Mouse (Mus musculus): Measurements from ENCODE around the gene Mknk2. TPM values are rescaled to one million over a fixed set of nuclear protein-coding genes. Genes with fewer than 3 reads are reported as not detected.

Gene Mknk2
- polyA plus RNA-seq, 1 experiment from 2014 or later: 56.2 TPM

- peak; percentile 18 for ATAC-seq (ENCODE audit: low FRiP score)
- H3K4me1 ChIP-seq: peaks cover 78% of the 10 kb centered on the region
- H3K4me2 ChIP-seq: peak overlapping the region; percentile 76
- WGBS: 0% methylated on average over 43 of the region's 54 CpGs
- H3K9me3 ChIP-seq (replicated peaks): no peaks in the 10 kb centered on the region
- H3K27ac ChIP-seq (replicated peaks): peak overlapping the region; percentile 89
- H3K27me3 ChIP-seq (replicated peaks): no peaks in the 10 kb centered on the region
- H3K9ac ChIP-seq (replicated peaks): peak overlapping the region; percentile 79
- peaks cover 15% of the 10 kb centered on the region for H3K36me3 ChIP-seq
- H3K4me3 ChIP-seq (replicated peaks): peak overlapping the region; percentile 69
Observed at GRCm38 (mm10) chr10:80675405-80676197, 2.3 kb downstream of the Mknk2 start.

- peak overlapping the region; percentile 69 for H3K4me3 ChIP-seq (replicated peaks)
- H3K4me1 ChIP-seq: peaks cover 85% of the 10 kb centered on the region
- 19% methylated on average over 6 of the region's 6 CpGs for WGBS
- H3K9ac ChIP-seq (replicated peaks): peak overlapping the region; percentile 79
- no peaks in the 10 kb centered on the region for H3K27me3 ChIP-seq (replicated peaks)
- peak overlapping the region; percentile 89 for H3K27ac ChIP-seq (replicated peaks)
- H3K4me2 ChIP-seq: peak overlapping the region; percentile 76
- no peak for ATAC-seq (ENCODE audit: low FRiP score)
- H3K9me3 ChIP-seq (replicated peaks): no peaks in the 10 kb centered on the region
- peaks cover 21% of the 10 kb centered on the region for H3K36me3 ChIP-seq
Observed at GRCm38 (mm10) chr10:80674851-80675404, 3.0 kb downstream of the Mknk2 start.

- Histone ChIP-seq H3K27me3 (replicated peaks) (no peaks in the 10 kb centered on the region), H3K4me3 (replicated peaks) (peak overlapping the region; percentile 69), H3K4me1 (peaks cover 81% of the 10 kb centered on the region), H3K27ac (replicated peaks) (no peak overlapping the region), H3K36me3 (peaks cover 28% of the 10 kb centered on the region), H3K9ac (replicated peaks) (peak overlapping the region; percentile 79), H3K9me3 (replicated peaks) (no peaks in the 10 kb centered on the region), H3K4me2 (peak overlapping the region; percentile 76)
- ATAC-seq (ENCODE audit: low FRiP score): no peak
- WGBS: 68% methylated on average over 5 of the region's 5 CpGs
Observed at GRCm38 (mm10) chr10:80674161-80674711, 3.7 kb downstream of the Mknk2 start.

- Histone ChIP-seq H3K9me3 (replicated peaks) (no peaks in the 10 kb centered on the region), H3K4me3 (replicated peaks) (peak overlapping the region; percentile 69), H3K27me3 (replicated peaks) (no peaks in the 10 kb centered on the region), H3K4me2 (peak overlapping the region; percentile 76), H3K27ac (replicated peaks) (no peak overlapping the region), H3K9ac (replicated peaks) (peak overlapping the region; percentile 79; the same call in 1 of the 2 replicates), H3K4me1 (peaks cover 75% of the 10 kb centered on the region), H3K36me3 (peaks cover 34% of the 10 kb centered on the region)
- WGBS: 94% methylated on average over 3 of the region's 3 CpGs
- ATAC-seq (ENCODE audit: low FRiP score): no peak
Observed at GRCm38 (mm10) chr10:80673690-80674089, 4.2 kb downstream of the Mknk2 start.

GRCm38 (mm10) chr10:80671936-80672690, 5.8 kb downstream of the Mknk2 start:
- no peaks in the 10 kb centered on the region for H3K27me3 ChIP-seq (replicated peaks)
- no peak overlapping the region for H3K4me2 ChIP-seq
- no peak for ATAC-seq (ENCODE audit: low FRiP score)
- H3K27ac ChIP-seq (replicated peaks): no peak overlapping the region
- no peak overlapping the region for H3K9ac ChIP-seq (replicated peaks)
- peaks cover 59% of the 10 kb centered on the region for H3K4me1 ChIP-seq
- 80% methylated on average over 11 of the region's 11 CpGs for WGBS
- H3K36me3 ChIP-seq: peaks cover 49% of the 10 kb centered on the region
- no peak overlapping the region for H3K4me3 ChIP-seq (replicated peaks)
- H3K9me3 ChIP-seq (replicated peaks): no peaks in the 10 kb centered on the region

- peaks cover 58% of the 10 kb centered on the region for H3K36me3 ChIP-seq
- 94% methylated on average over 4 of the region's 4 CpGs for WGBS
- H3K4me1 ChIP-seq: peaks cover 54% of the 10 kb centered on the region
Observed at GRCm38 (mm10) chr10:80671251-80671650, 6.7 kb downstream of the Mknk2 start.

GRCm38 (mm10) chr10:80670531-80670930, 7.4 kb downstream of the Mknk2 start:
- peaks cover 64% of the 10 kb centered on the region for H3K36me3 ChIP-seq
- no peak overlapping the region for H3K4me2 ChIP-seq
- no peak overlapping the region for H3K27ac ChIP-seq (replicated peaks)
- 90% methylated on average over 2 of the region's 2 CpGs for WGBS
- no peaks in the 10 kb centered on the region for H3K27me3 ChIP-seq (replicated peaks)
- no peak overlapping the region for H3K4me3 ChIP-seq (replicated peaks)
- no peak overlapping the region for H3K9ac ChIP-seq (replicated peaks)
- H3K4me1 ChIP-seq: peaks cover 57% of the 10 kb centered on the region
- no peaks in the 10 kb centered on the region for H3K9me3 ChIP-seq (replicated peaks)
- ATAC-seq (ENCODE audit: low FRiP score): no peak

More at GRCm38 (mm10) chr10:80671251-80671650, 6.7 kb downstream of the Mknk2 start:
- Histone ChIP-seq H3K9me3 (replicated peaks) (no peaks in the 10 kb centered on the region), H3K9ac (replicated peaks) (no peak overlapping the region), H3K4me3 (replicated peaks) (no peak overlapping the region), H3K27ac (replicated peaks) (no peak overlapping the region), H3K27me3 (replicated peaks) (no peaks in the 10 kb centered on the region), H3K4me2 (no peak overlapping the region)
- ATAC-seq (ENCODE audit: low FRiP score): no peak

GRCm38 (mm10) chr10:80669737-80670485, 8.0 kb downstream of the Mknk2 start:
- ATAC-seq (ENCODE audit: low FRiP score): no peak; the same call in 1 of the 2 replicates
- no peak overlapping the region for H3K27ac ChIP-seq (replicated peaks)
- H3K27me3 ChIP-seq (replicated peaks): no peaks in the 10 kb centered on the region
- no peaks in the 10 kb centered on the region for H3K9me3 ChIP-seq (replicated peaks)
- H3K9ac ChIP-seq (replicated peaks): no peak overlapping the region
- 94% methylated on average over 7 of the region's 7 CpGs for WGBS
- H3K36me3 ChIP-seq: peaks cover 68% of the 10 kb centered on the region
- no peak overlapping the region for H3K4me3 ChIP-seq (replicated peaks)
- no peak overlapping the region for H3K4me2 ChIP-seq
- H3K4me1 ChIP-seq: peaks cover 59% of the 10 kb centered on the region

- Histone ChIP-seq H3K27me3 (replicated peaks) (no peaks in the 10 kb centered on the region), H3K4me3 (replicated peaks) (no peak overlapping the region), H3K4me2 (no peak overlapping the region), H3K4me1 (peaks cover 55% of the 10 kb centered on the region), H3K9ac (replicated peaks) (no peak overlapping the region), H3K27ac (replicated peaks) (no peak overlapping the region), H3K36me3 (peaks cover 68% of the 10 kb centered on the region), H3K9me3 (replicated peaks) (no peaks in the 10 kb centered on the region)
- WGBS: 95% methylated on average over 12 of the region's 12 CpGs
- ATAC-seq (ENCODE audit: low FRiP score): no peak
Observed at GRCm38 (mm10) chr10:80669018-80669417, 8.9 kb downstream of the Mknk2 start.

GRCm38 (mm10) chr10:80668614-80669013, 9.3 kb downstream of the Mknk2 start:
- Histone ChIP-seq H3K4me2 (no peak overlapping the region), H3K27me3 (replicated peaks) (no peaks in the 10 kb centered on the region), H3K9ac (replicated peaks) (no peak overlapping the region), H3K9me3 (replicated peaks) (no peaks in the 10 kb centered on the region), H3K4me1 (peaks cover 51% of the 10 kb centered on the region), H3K4me3 (replicated peaks) (no peak overlapping the region), H3K36me3 (peaks cover 68% of the 10 kb centered on the region), H3K27ac (replicated peaks) (no peak overlapping the region)
- WGBS: 82% methylated on average over 11 of the region's 11 CpGs
- ATAC-seq (ENCODE audit: low FRiP score): no peak

GRCm38 (mm10) chr10:80666837-80667412, 11.0 kb downstream of the Mknk2 start:
- Histone ChIP-seq H3K4me2 (no peak overlapping the region), H3K9ac (replicated peaks) (no peak overlapping the region), H3K4me3 (replicated peaks) (no peak overlapping the region), H3K27me3 (replicated peaks) (no peaks in the 10 kb centered on the region), H3K27ac (replicated peaks) (no peak overlapping the region), H3K4me1 (peaks cover 35% of the 10 kb centered on the region), H3K9me3 (replicated peaks) (no peaks in the 10 kb centered on the region), H3K36me3 (peaks cover 66% of the 10 kb centered on the region)
- ATAC-seq (ENCODE audit: low FRiP score): no peak
- WGBS: 86% methylated on average over 19 of the region's 19 CpGs
